Mouse (Mus musculus): ENCODE results near the gene Ube2s. TPM values are rescaled to one million over a fixed set of nuclear protein-coding genes. Genes with fewer than 3 reads are reported as not detected.

Gene Ube2s
- polyA plus RNA-seq, 1 experiment from 2014 or later: 372 TPM

GRCm38 (mm10) chr7:4746326-4746980 is 65.9 kb downstream of the Ube2s start:
- ATAC-seq (ENCODE audit: low read depth): no peak
- no peaks in the 10 kb centered on the region for H3K27me3 ChIP-seq (ENCODE audit: control insufficient read depth, insufficient read depth, low read depth, low read length)
- no peak overlapping the region for H3K27ac ChIP-seq (ENCODE audit: low read length)
- H3K4me3 ChIP-seq (ENCODE audit: low read length): no peak overlapping the region
- H3K9me3 ChIP-seq (ENCODE audit: control insufficient read depth, low read length): no peaks in the 10 kb centered on the region
- H3K36me3 ChIP-seq (ENCODE audit: control insufficient read depth, insufficient read depth, low read length): peaks cover 3% of the 10 kb centered on the region
- H3K4me1 ChIP-seq (replicated peaks; ENCODE audit: control insufficient read depth, insufficient read depth, low read length): peaks cover 5% of the 10 kb centered on the region
- H3K9ac ChIP-seq (ENCODE audit: low read length): no peak overlapping the region
- H3K4me2 ChIP-seq (ENCODE audit: low read depth, low read length): no peak overlapping the region
- 86% methylated on average over 22 of the region's 22 CpGs for WGBS

GRCm38 (mm10) chr7:4744886-4745285 is 67.5 kb downstream of the Ube2s start:
- Histone ChIP-seq H3K4me1 (replicated peaks; ENCODE audit: control insufficient read depth, insufficient read depth, low read length) (peaks cover 9% of the 10 kb centered on the region), H3K27me3 (ENCODE audit: control insufficient read depth, insufficient read depth, low read depth, low read length) (no peaks in the 10 kb centered on the region), H3K4me2 (ENCODE audit: low read depth, low read length) (no peak overlapping the region), H3K4me3 (ENCODE audit: low read length) (no peak overlapping the region), H3K9ac (ENCODE audit: low read length) (no peak overlapping the region), H3K9me3 (ENCODE audit: control insufficient read depth, low read length) (no peaks in the 10 kb centered on the region), H3K27ac (ENCODE audit: low read length) (no peak overlapping the region), H3K36me3 (ENCODE audit: control insufficient read depth, insufficient read depth, low read length) (peaks cover 3% of the 10 kb centered on the region)
- ATAC-seq (ENCODE audit: low read depth): no peak
- WGBS: 94% methylated on average over 6 of the region's 6 CpGs

Other genes with a start within 250 kb of the Ube2s start
- gene Ptprh, start 208.5 kb downstream of the Ube2s start, polyA plus RNA-seq (2015; fragmentation: Nextera tagmentation; extraction: Ambion mirVana): not detected in 2 replicates
- gene Tmem86b, start 181.2 kb downstream of the Ube2s start, polyA plus RNA-seq (2015; fragmentation: Nextera tagmentation; extraction: Ambion mirVana): 0.69 and 1.7 TPM in 2 replicates
- 3.5 and 3.9 TPM in 2 replicates for gene Ppp6r1, start 153.6 kb downstream of the Ube2s start, polyA plus RNA-seq (2015; fragmentation: Nextera tagmentation; extraction: Ambion mirVana)
- 85.7 and 90.9 TPM in 2 replicates for gene Hspbp1, start 127.5 kb downstream of the Ube2s start, polyA plus RNA-seq (2015; fragmentation: Nextera tagmentation; extraction: Ambion mirVana)
- 0.68 and 0.74 TPM in 2 replicates for gene Brsk1, start 122.0 kb downstream of the Ube2s start, polyA plus RNA-seq (2015; fragmentation: Nextera tagmentation; extraction: Ambion mirVana)
- 0.14 TPM in 1 of 2 replicates, not detected in the other for gene Tmem150b, start 87.3 kb downstream of the Ube2s start, polyA plus RNA-seq (2015; fragmentation: Nextera tagmentation; extraction: Ambion mirVana)
- gene Kmt5c, start 72.5 kb downstream of the Ube2s start, polyA plus RNA-seq (2015; fragmentation: Nextera tagmentation; extraction: Ambion mirVana): 57.2 and 60.2 TPM in 2 replicates
- 77.9 and 94.0 TPM in 2 replicates for gene Cox6b2, start 59.5 kb downstream of the Ube2s start, polyA plus RNA-seq (2015; fragmentation: Nextera tagmentation; extraction: Ambion mirVana)
- not detected in 2 replicates for gene Fam71e2, start 41.3 kb downstream of the Ube2s start, polyA plus RNA-seq (2015; fragmentation: Nextera tagmentation; extraction: Ambion mirVana)
- gene Il11, start 29.7 kb downstream of the Ube2s start, polyA plus RNA-seq (2015; fragmentation: Nextera tagmentation; extraction: Ambion mirVana): 0.18 and 0.19 TPM in 2 replicates
- 0.34 and 0.48 TPM in 2 replicates for gene Tmem190, start 29.7 kb downstream of the Ube2s start, polyA plus RNA-seq (2015; fragmentation: Nextera tagmentation; extraction: Ambion mirVana)
- 14.7 and 17.9 TPM in 2 replicates for gene Tmem238, start 22.9 kb downstream of the Ube2s start, polyA plus RNA-seq (2015; fragmentation: Nextera tagmentation; extraction: Ambion mirVana)
- 337 and 342 TPM in 2 replicates for gene Rpl28, start 19.7 kb downstream of the Ube2s start, polyA plus RNA-seq (2015; fragmentation: Nextera tagmentation; extraction: Ambion mirVana)
- 0.99 and 1.2 TPM in 2 replicates for gene Shisa7, start 32.1 kb upstream of the Ube2s start, polyA plus RNA-seq (2015; fragmentation: Nextera tagmentation; extraction: Ambion mirVana)
- gene Isoc2b, start 57.7 kb upstream of the Ube2s start, polyA plus RNA-seq (2015; fragmentation: Nextera tagmentation; extraction: Ambion mirVana): 14.1 and 15.7 TPM in 2 replicates
- gene Isoc2a, start 64.6 kb upstream of the Ube2s start, polyA plus RNA-seq (2015; fragmentation: Nextera tagmentation; extraction: Ambion mirVana): 0.87 and 1.3 TPM in 2 replicates
- 0.21 TPM in 1 of 2 replicates, not detected in the other for gene Gm36210, start 93.9 kb upstream of the Ube2s start, polyA plus RNA-seq (2015; fragmentation: Nextera tagmentation; extraction: Ambion mirVana)
- 3.4 and 3.7 TPM in 2 replicates for gene Zfp628, start 102.6 kb upstream of the Ube2s start, polyA plus RNA-seq (2015; fragmentation: Nextera tagmentation; extraction: Ambion mirVana)
- 2.5 and 2.7 TPM in 2 replicates for gene Nat14, start 109.4 kb upstream of the Ube2s start, polyA plus RNA-seq (2015; fragmentation: Nextera tagmentation; extraction: Ambion mirVana)
- gene Ssc5d, start 113.2 kb upstream of the Ube2s start, polyA plus RNA-seq (2015; fragmentation: Nextera tagmentation; extraction: Ambion mirVana): 2.1 and 2.4 TPM in 2 replicates
- gene Sbk2, start 151.8 kb upstream of the Ube2s start, polyA plus RNA-seq (2015; fragmentation: Nextera tagmentation; extraction: Ambion mirVana): 0.85 and 1.0 TPM in 2 replicates
- 0.72 and 1.0 TPM in 2 replicates for gene Sbk3, start 158.6 kb upstream of the Ube2s start, polyA plus RNA-seq (2015; fragmentation: Nextera tagmentation; extraction: Ambion mirVana)
- gene Zfp579, start 183.6 kb upstream of the Ube2s start, polyA plus RNA-seq (2015; fragmentation: Nextera tagmentation; extraction: Ambion mirVana): 32.3 and 35.0 TPM in 2 replicates
- 19.3 and 21.4 TPM in 2 replicates for gene Zfp524, start 201.8 kb upstream of the Ube2s start, polyA plus RNA-seq (2015; fragmentation: Nextera tagmentation; extraction: Ambion mirVana)
- gene Fiz1, start 202.1 kb upstream of the Ube2s start, polyA plus RNA-seq (2015; fragmentation: Nextera tagmentation; extraction: Ambion mirVana): 33.1 and 34.5 TPM in 2 replicates
- 1.2 and 1.3 TPM in 2 replicates for gene Gm44973, start 202.9 kb upstream of the Ube2s start, polyA plus RNA-seq (2015; fragmentation: Nextera tagmentation; extraction: Ambion mirVana)
- 5.5 and 5.7 TPM in 2 replicates for gene Zfp865, start 207.8 kb upstream of the Ube2s start, polyA plus RNA-seq (2015; fragmentation: Nextera tagmentation; extraction: Ambion mirVana)
- gene Ccdc106, start 208.0 kb upstream of the Ube2s start, polyA plus RNA-seq (2015; fragmentation: Nextera tagmentation; extraction: Ambion mirVana): 5.3 and 5.5 TPM in 2 replicates
- not detected in 2 replicates for gene 4632433K11Rik, start 221.5 kb upstream of the Ube2s start, polyA plus RNA-seq (2015; fragmentation: Nextera tagmentation; extraction: Ambion mirVana)
- 4.9 and 7.0 TPM in 2 replicates for gene Zfp784, start 225.9 kb upstream of the Ube2s start, polyA plus RNA-seq (2015; fragmentation: Nextera tagmentation; extraction: Ambion mirVana)
- 26.7 and 27.0 TPM in 2 replicates for gene Zfp580, start 238.9 kb upstream of the Ube2s start, polyA plus RNA-seq (2015; fragmentation: Nextera tagmentation; extraction: Ambion mirVana)
- gene U2af2, start 249.6 kb upstream of the Ube2s start, polyA plus RNA-seq (2015; fragmentation: Nextera tagmentation; extraction: Ambion mirVana): 109 and 110 TPM in 2 replicates